Mouse (Mus musculus): ENCODE measurements around the gene Klhdc10. TPM values are rescaled to one million over a fixed set of nuclear protein-coding genes. Genes with fewer than 3 reads are reported as not detected.
A peak's percentile ranks its signal among the peaks of the same experiment; 100 is the strongest.
"Not testable (repeated sequence)": the region's sequence is repeated elsewhere in the genome, so short reads cannot be mapped to it uniquely, and the experiment has no call there.

The Klhdc10 gene
- 100 to 1,000 TPM; 135 to 138 TPM for total RNA-seq (2021)
- long read RNA-seq, experiment 1, full-length matches to known transcripts, result 19 of 34 reads
- long read RNA-seq, experiment 1, partial matches to known transcripts, result 1 of 34 reads
- long read RNA-seq, experiment 1, other reads (novel, unspliced or antisense), result 14 of 34 reads
- long read RNA-seq, experiment 2, full-length matches to known transcripts, result 17 of 33 reads
- long read RNA-seq, experiment 2, partial matches to known transcripts, result 4 of 33 reads
- long read RNA-seq, experiment 2, other reads (novel, unspliced or antisense), result 12 of 33 reads

GRCm38 (mm10) chr6:30401308-30402015, at the start of gene Klhdc10:
Klhdc10 (plus strand) TSS chr6:30401868.
- peak; percentile 99 to 100 for DNase-seq (ENCODE audit: low spot score in 2 of 2)
- intact Hi-C loops (cut with DNase I), result loop anchor here (2.0 kb wide), 2 partner anchors 581 to 637 kb away; no protein-coding TSS in a partner anchor

DNA sequence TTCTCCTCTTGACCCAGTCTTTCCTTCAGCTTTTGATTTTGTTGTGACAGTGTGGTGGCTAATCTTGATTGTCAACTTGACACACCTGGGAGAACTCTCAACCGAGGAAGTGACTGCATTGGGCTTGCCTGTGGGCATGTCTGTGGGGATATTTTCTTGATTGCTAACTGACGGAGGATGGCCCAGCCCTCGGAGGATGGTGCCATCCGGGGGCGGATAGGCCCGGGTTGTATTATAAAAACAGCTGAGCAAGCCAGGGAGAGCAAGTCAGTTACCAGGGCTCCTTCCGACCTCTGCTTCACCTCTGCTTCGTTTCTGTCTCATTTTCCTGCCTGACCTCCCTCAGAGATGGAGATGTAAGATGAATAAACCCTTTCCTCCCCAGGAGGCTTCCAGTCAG, 48.9 kb upstream of the Klhdc10 start:
- no peak for DNase-seq (ENCODE audit: low spot score in 2 of 2)
- intact Hi-C loops (cut with DNase I), result no loop called here

DNA sequence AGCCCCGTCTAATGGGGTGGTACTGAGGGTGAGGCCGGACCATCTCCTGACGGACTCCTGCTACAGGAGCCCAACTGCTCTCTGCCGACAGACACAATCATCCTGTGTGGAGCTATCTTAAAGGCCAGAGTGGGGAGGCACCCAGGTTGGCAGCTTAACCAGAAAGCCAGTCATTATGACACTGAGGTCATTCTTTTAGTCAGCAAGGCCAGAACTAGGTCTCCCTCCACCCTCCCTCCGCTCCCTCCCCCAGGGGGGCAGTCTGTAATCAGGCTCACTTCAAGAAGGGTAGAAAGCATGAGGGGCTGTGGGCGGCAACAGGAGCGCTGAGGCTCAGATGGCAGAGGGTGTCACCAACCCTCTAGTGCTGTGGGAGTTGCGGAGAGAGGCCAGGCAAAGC, 48.0 kb upstream of the Klhdc10 start:
- no peak for DNase-seq (ENCODE audit: low spot score in 2 of 2)
- intact Hi-C loops (cut with DNase I), result no loop called here

- DNase-seq (ENCODE audit: low spot score in 2 of 2), result no peak
- intact Hi-C loops (cut with DNase I), result loop anchor here (5.0 kb wide), 2 partner anchors 147 to 252 kb away; no protein-coding TSS in a partner anchor
Measured at GRCm38 (mm10) chr6:30354760-30355159, 46.9 kb upstream of the Klhdc10 start.

DNA sequence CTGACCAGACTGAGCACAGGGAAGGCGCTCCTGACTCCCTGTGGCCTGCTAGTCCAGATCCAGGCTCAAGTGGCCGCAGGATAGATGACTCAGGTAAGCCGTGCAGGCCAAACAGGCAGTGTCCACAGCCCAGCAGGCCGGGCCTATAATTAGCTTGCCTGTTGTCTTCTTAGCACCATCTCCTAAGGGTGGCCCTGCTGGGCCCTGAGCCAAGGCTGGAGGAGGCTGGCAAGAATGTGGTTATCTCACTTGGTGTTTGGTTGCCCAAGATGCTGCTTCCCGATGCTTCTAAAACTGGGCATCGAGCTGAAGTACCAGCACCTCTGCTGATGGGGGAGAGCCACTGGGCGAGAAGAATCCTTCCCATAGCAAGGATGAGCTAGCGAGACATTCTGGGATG, 46.0 kb upstream of the Klhdc10 start:
- no peak for DNase-seq (ENCODE audit: low spot score in 2 of 2)
- intact Hi-C loops (cut with DNase I), result loop anchor here (5.0 kb wide), 2 partner anchors 148 to 253 kb away; no protein-coding TSS in a partner anchor

DNA sequence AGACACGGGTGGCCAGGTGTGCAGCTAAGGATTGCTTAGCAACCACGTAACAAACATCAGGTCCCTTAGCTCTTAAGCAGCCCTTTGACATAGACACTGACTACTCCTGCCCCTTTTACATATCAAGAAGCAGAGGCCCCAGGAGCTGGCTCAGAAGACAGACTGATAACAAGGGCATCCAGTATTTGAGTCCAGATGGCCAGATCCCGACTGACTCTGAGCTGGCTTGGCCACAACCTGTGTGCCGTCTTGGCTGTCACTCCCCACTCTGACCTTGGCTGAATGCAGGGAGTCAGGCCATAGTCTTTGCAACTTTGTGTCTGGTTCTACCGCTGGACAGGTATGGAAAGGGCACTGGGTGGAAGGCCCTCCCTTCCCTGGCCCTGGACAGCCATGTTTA, 45.5 kb upstream of the Klhdc10 start:
- DNase-seq (ENCODE audit: low spot score in 2 of 2), result no peak
- intact Hi-C loops (cut with DNase I), result loop anchor here (5.0 kb wide), 2 partner anchors 149 to 254 kb away; no protein-coding TSS in a partner anchor

- intact Hi-C loops (cut with DNase I), result loop anchor here (5.0 kb wide), 2 partner anchors 149 to 254 kb away; no protein-coding TSS in a partner anchor
Measured at GRCm38 (mm10) chr6:30356680-30357079, 45.0 kb upstream of the Klhdc10 start.

DNA sequence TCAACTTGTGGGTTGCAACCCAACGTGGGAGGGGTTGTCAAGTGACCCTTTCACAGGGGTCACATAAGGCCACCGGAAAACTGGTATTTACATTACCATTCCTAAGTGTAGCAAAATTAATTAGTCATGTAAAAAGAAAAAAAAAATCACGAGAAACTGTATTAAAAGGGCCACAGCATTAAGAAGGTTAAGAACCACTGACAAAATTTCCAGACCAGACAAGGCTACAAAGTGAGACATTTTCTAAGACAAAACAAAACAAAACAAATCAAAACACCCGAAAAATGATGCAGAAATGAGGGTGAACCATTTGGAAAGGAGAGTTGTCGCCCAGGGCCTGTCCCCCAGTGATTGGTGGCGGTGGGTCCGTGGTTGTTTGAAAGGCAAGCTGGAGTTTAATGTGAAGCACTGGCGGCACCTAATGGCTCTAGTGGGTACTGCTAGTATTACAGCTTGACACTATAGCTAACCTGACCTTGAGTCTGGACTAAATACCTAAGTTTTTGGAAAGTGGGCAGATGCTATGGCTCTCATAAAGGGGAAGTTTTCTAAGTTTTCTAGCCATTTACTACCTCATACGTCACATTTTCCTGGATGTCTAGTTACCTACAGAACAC, 44.0 kb upstream of the Klhdc10 start:
- peak; percentile 87 to 89 for DNase-seq (ENCODE audit: low spot score in 2 of 2)
- intact Hi-C loops (cut with DNase I), result loop anchor here (5.0 kb wide), 2 partner anchors 150 to 255 kb away; no protein-coding TSS in a partner anchor

More at GRCm38 (mm10) chr6:30356680-30357079, 45.0 kb upstream of the Klhdc10 start:
- DNase-seq (ENCODE audit: low spot score in 2 of 2), result no peak

- intact Hi-C loops (cut with DNase I), result loop anchor here (5.0 kb wide), 2 partner anchors 153 to 258 kb away; no protein-coding TSS in a partner anchor
- DNase-seq (ENCODE audit: low spot score in 2 of 2), result no peak
Measured at GRCm38 (mm10) chr6:30359762-30360509, 41.7 kb upstream of the Klhdc10 start.

DNA sequence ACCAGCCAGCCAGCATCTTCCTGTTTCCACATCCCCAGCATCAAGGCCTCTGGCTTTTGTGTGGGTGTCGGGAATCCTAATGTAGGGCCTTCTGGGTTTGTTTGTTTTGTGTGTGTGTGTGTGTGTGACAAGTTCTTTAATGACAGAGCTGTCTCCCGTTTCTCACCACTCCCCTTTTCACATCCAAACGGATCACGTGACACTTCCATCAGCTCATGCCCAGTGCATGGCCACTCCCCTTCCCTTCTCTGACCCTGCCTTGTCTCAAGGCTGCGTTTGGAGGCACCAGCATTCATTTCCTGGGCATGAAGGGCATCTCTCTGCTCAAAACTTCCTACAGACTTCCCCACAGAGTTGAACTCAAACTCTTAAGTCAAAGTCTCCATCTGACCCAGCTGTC, 37.9 kb upstream of the Klhdc10 start:
- intact Hi-C loops (cut with DNase I), result no loop called here

DNA sequence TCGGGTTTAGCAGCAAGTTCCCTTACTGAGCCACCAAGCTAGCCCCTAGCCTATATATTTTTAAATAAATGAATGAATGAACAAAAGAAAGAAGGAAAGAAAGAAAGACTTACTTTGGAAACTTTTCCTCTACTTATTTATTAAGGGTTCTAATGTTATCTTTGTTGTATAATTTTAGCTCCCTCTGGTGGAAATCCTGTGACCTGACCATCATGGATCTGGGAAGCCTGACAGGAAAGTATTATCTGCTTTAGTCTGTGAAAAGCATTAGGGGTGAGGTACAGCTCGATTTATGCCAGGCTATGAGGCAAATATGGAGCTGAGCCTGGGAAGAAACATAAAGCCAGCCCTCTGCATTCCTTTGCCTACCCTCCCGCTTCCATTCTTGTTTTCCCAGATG, 32.4 kb upstream of the Klhdc10 start:
- no peak for DNase-seq (ENCODE audit: low spot score in 2 of 2)
- intact Hi-C loops (cut with DNase I), result no loop called here

More for the DNA sequence above, 37.9 kb upstream of the Klhdc10 start:
- DNase-seq (ENCODE audit: low spot score in 2 of 2), result no peak

DNA sequence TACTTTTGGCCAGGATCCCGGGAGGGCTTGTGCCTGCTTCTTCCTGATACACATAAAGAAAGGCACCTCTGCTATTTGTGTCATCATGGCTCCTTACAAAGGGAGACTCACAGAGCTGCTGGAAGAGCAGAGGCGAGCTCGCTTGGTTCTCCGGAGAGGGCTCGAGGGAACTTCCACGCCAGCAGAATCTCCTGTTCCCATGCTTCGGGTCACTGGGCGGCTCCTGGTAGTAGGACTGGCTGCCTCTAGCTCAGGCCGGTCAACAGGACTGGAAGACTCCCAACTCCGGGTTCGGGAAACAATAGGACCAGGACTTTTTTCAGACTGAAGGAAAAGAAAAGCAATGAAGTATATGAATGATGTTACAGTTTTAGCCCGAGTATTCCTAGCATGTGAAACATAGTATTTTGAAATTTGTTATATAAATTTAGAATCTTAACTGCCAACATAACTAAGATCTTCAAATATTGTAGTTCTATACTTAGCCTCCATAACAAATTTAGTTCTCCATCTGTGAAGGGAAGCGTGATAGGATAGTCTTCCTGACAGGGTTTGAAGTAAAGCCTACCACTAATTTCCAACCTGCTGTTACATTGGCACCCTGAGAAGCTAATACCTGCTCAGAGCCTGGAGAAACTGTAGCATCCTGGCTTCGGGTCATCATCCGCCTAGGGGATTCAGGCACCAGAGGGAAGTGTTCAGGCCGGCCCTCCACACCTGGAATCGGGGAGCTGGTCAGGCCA, 28.9 kb upstream of the Klhdc10 start:
- intact Hi-C loops (cut with DNase I), result no loop called here

GRCm38 (mm10) chr6:30374731-30375510, 26.7 kb upstream of the Klhdc10 start:
- no peak for DNase-seq (ENCODE audit: low spot score in 2 of 2)
- intact Hi-C loops (cut with DNase I), result no loop called here

More for the DNA sequence above, 28.9 kb upstream of the Klhdc10 start:
- no peak for DNase-seq (ENCODE audit: low spot score in 2 of 2)

GRCm38 (mm10) chr6:30375791-30376190, 25.9 kb upstream of the Klhdc10 start:
- intact Hi-C loops (cut with DNase I), result no loop called here
- DNase-seq (ENCODE audit: low spot score in 2 of 2), result peak in 1 of 2 experiments; percentile 30

DNA sequence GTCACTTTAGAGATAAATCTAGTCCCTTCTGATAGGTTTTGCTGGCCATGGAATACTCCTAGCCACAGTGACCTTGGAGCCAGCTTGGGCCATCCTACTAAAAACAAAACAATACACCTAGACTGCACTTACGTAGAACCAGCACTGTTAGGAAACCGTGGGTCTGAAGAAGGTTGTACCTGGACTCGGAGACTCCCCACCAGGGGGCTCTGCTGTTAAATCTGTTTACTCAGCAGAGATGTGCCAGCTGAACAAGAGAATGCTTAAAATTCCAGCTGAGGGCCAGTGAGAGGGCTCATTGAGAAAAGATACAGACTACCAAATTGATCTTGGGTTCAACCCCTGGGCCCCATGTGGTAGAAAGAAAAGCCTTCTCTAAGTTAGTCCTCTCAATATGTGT, 20.6 kb upstream of the Klhdc10 start:
- intact Hi-C loops (cut with DNase I), result no loop called here
- peak in 1 of 2 experiments; percentile 33 for DNase-seq (ENCODE audit: low spot score in 2 of 2)

GRCm38 (mm10) chr6:30390271-30390670, 11.4 kb upstream of the Klhdc10 start:
- intact Hi-C loops (cut with DNase I), result not testable (repeated sequence)

GRCm38 (mm10) chr6:30390714-30391697, 10.7 kb upstream of the Klhdc10 start, which contains the start of gene Zc3hc1:
Zc3hc1 (minus strand) TSS chr6:30391028.
- peak; percentile 77 to 80 for DNase-seq (ENCODE audit: low spot score in 2 of 2)
- intact Hi-C loops (cut with DNase I), result no loop called here

More at GRCm38 (mm10) chr6:30390271-30390670, 11.4 kb upstream of the Klhdc10 start:
- not testable (repeated sequence) for DNase-seq (ENCODE audit: low spot score in 2 of 2)
